Mouse (Mus musculus): ENCODE results near the gene 2200002D01Rik.

2200002D01Rik gene

GRCm38 (mm10) chr7:29284523-29284922 lies 36.3 kb upstream of the 2200002D01Rik start:
- Histone ChIP-seq H3K36me3 (ENCODE audit: control insufficient read depth, insufficient read depth, low read length, poor library complexity, severe bottlenecking) (no peaks in the 10 kb centered on the region), H3K27me3 (ENCODE audit: control insufficient read depth, insufficient read depth, low read length, poor library complexity, severe bottlenecking) (no peaks in the 10 kb centered on the region)
- DNase-seq (ENCODE audit: low read depth, low spot score): no peak

GRCm38 (mm10) chr7:29283876-29284275 lies 35.6 kb upstream of the 2200002D01Rik start:
- H3K27me3 ChIP-seq (ENCODE audit: control insufficient read depth, insufficient read depth, low read length, poor library complexity, severe bottlenecking): no peaks in the 10 kb centered on the region

GRCm38 (mm10) chr7:29282074-29282554 lies 33.8 kb upstream of the 2200002D01Rik start:
- H3K36me3 ChIP-seq (ENCODE audit: control insufficient read depth, insufficient read depth, low read length, poor library complexity, severe bottlenecking): no peaks in the 10 kb centered on the region
- H3K27me3 ChIP-seq (ENCODE audit: control insufficient read depth, insufficient read depth, low read length, poor library complexity, severe bottlenecking): no peaks in the 10 kb centered on the region
- no peak for DNase-seq (ENCODE audit: low read depth, low spot score)

More at GRCm38 (mm10) chr7:29283876-29284275, 35.6 kb upstream of the 2200002D01Rik start:
- no peaks in the 10 kb centered on the region for H3K36me3 ChIP-seq (ENCODE audit: control insufficient read depth, insufficient read depth, low read length, poor library complexity, severe bottlenecking)
- no peak for DNase-seq (ENCODE audit: low read depth, low spot score)

GRCm38 (mm10) chr7:29281201-29282073 lies 33.2 kb upstream of the 2200002D01Rik start, which contains the start of gene Spint2:
Spint2 (minus strand) TSS chr7:29281912.
- Histone ChIP-seq H3K36me3 (ENCODE audit: control insufficient read depth, insufficient read depth, low read length, poor library complexity, severe bottlenecking) (no peaks in the 10 kb centered on the region), H3K27me3 (ENCODE audit: control insufficient read depth, insufficient read depth, low read length, poor library complexity, severe bottlenecking) (no peaks in the 10 kb centered on the region)
- peak; percentile 72 for DNase-seq (ENCODE audit: low read depth, low spot score)

- no peaks in the 10 kb centered on the region for H3K27me3 ChIP-seq (ENCODE audit: control insufficient read depth, insufficient read depth, low read length, poor library complexity, severe bottlenecking)
- H3K36me3 ChIP-seq (ENCODE audit: control insufficient read depth, insufficient read depth, low read length, poor library complexity, severe bottlenecking): no peaks in the 10 kb centered on the region
- peak; percentile 19 for DNase-seq (ENCODE audit: low read depth, low spot score)
Observed at GRCm38 (mm10) chr7:29280801-29281200, 32.5 kb upstream of the 2200002D01Rik start.

GRCm38 (mm10) chr7:29279924-29280323 lies 31.7 kb upstream of the 2200002D01Rik start:
- no peaks in the 10 kb centered on the region for H3K27me3 ChIP-seq (ENCODE audit: control insufficient read depth, insufficient read depth, low read length, poor library complexity, severe bottlenecking)
- no peak for DNase-seq (ENCODE audit: low read depth, low spot score)
- no peaks in the 10 kb centered on the region for H3K36me3 ChIP-seq (ENCODE audit: control insufficient read depth, insufficient read depth, low read length, poor library complexity, severe bottlenecking)

GRCm38 (mm10) chr7:29279261-29279660 lies 31.0 kb upstream of the 2200002D01Rik start:
- Histone ChIP-seq H3K27me3 (ENCODE audit: control insufficient read depth, insufficient read depth, low read length, poor library complexity, severe bottlenecking) (no peaks in the 10 kb centered on the region), H3K36me3 (ENCODE audit: control insufficient read depth, insufficient read depth, low read length, poor library complexity, severe bottlenecking) (no peaks in the 10 kb centered on the region)
- DNase-seq (ENCODE audit: low read depth, low spot score): no peak

GRCm38 (mm10) chr7:29277510-29277909 lies 29.2 kb upstream of the 2200002D01Rik start:
- DNase-seq (ENCODE audit: low read depth, low spot score): no peak
- Histone ChIP-seq H3K27me3 (ENCODE audit: control insufficient read depth, insufficient read depth, low read length, poor library complexity, severe bottlenecking) (no peaks in the 10 kb centered on the region), H3K36me3 (ENCODE audit: control insufficient read depth, insufficient read depth, low read length, poor library complexity, severe bottlenecking) (no peaks in the 10 kb centered on the region)

- DNase-seq (ENCODE audit: low read depth, low spot score): no peak
- Histone ChIP-seq H3K36me3 (ENCODE audit: control insufficient read depth, insufficient read depth, low read length, poor library complexity, severe bottlenecking) (no peaks in the 10 kb centered on the region), H3K27me3 (ENCODE audit: control insufficient read depth, insufficient read depth, low read length, poor library complexity, severe bottlenecking) (no peaks in the 10 kb centered on the region)
Observed at GRCm38 (mm10) chr7:29276715-29277114, 28.4 kb upstream of the 2200002D01Rik start.

- H3K36me3 ChIP-seq (ENCODE audit: control insufficient read depth, insufficient read depth, low read length, poor library complexity, severe bottlenecking): no peaks in the 10 kb centered on the region
- no peak for DNase-seq (ENCODE audit: low read depth, low spot score)
- H3K27me3 ChIP-seq (ENCODE audit: control insufficient read depth, insufficient read depth, low read length, poor library complexity, severe bottlenecking): no peaks in the 10 kb centered on the region
Observed at GRCm38 (mm10) chr7:29271687-29272465, 23.6 kb upstream of the 2200002D01Rik start.

GRCm38 (mm10) chr7:29270445-29270844 lies 22.2 kb upstream of the 2200002D01Rik start:
- no peaks in the 10 kb centered on the region for H3K27me3 ChIP-seq (ENCODE audit: control insufficient read depth, insufficient read depth, low read length, poor library complexity, severe bottlenecking)
- DNase-seq (ENCODE audit: low read depth, low spot score): no peak
- no peaks in the 10 kb centered on the region for H3K36me3 ChIP-seq (ENCODE audit: control insufficient read depth, insufficient read depth, low read length, poor library complexity, severe bottlenecking)

GRCm38 (mm10) chr7:29266931-29267330 lies 18.7 kb upstream of the 2200002D01Rik start:
- Histone ChIP-seq H3K36me3 (ENCODE audit: control insufficient read depth, insufficient read depth, low read length, poor library complexity, severe bottlenecking) (no peaks in the 10 kb centered on the region), H3K27me3 (ENCODE audit: control insufficient read depth, insufficient read depth, low read length, poor library complexity, severe bottlenecking) (no peaks in the 10 kb centered on the region)
- DNase-seq (ENCODE audit: low read depth, low spot score): no peak

GRCm38 (mm10) chr7:29265636-29266035 lies 17.4 kb upstream of the 2200002D01Rik start:
- Histone ChIP-seq H3K36me3 (ENCODE audit: control insufficient read depth, insufficient read depth, low read length, poor library complexity, severe bottlenecking) (no peaks in the 10 kb centered on the region), H3K27me3 (ENCODE audit: control insufficient read depth, insufficient read depth, low read length, poor library complexity, severe bottlenecking) (no peaks in the 10 kb centered on the region)
- DNase-seq (ENCODE audit: low read depth, low spot score): no peak

GRCm38 (mm10) chr7:29263831-29264230 lies 15.6 kb upstream of the 2200002D01Rik start:
- no peak for DNase-seq (ENCODE audit: low read depth, low spot score)
- peaks cover 2% of the 10 kb centered on the region; the same call in 1 of the 2 replicates for H3K36me3 ChIP-seq (ENCODE audit: control insufficient read depth, insufficient read depth, low read length, poor library complexity, severe bottlenecking)
- no peaks in the 10 kb centered on the region for H3K27me3 ChIP-seq (ENCODE audit: control insufficient read depth, insufficient read depth, low read length, poor library complexity, severe bottlenecking)

- Histone ChIP-seq H3K36me3 (ENCODE audit: control insufficient read depth, insufficient read depth, low read length, poor library complexity, severe bottlenecking) (peaks cover 2% of the 10 kb centered on the region; the same call in 1 of the 2 replicates), H3K27me3 (ENCODE audit: control insufficient read depth, insufficient read depth, low read length, poor library complexity, severe bottlenecking) (no peaks in the 10 kb centered on the region)
- no peak for DNase-seq (ENCODE audit: low read depth, low spot score)
Observed at GRCm38 (mm10) chr7:29262151-29262550, 13.9 kb upstream of the 2200002D01Rik start.

All from splenic B cell, adult 2 months (primary cell).